Mouse (Mus musculus) forebrain, embryonic 12.5 days (tissue): ENCODE measurements around the gene Sulf2. TPM values are rescaled to one million over a fixed set of nuclear protein-coding genes. Genes with fewer than 3 reads are reported as not detected.

Source experiments
- ATAC-seq: fragments of 200-750 bp; cut with Nextera tagmentation; 2 replicates; pipeline ENCODE4 v1.8.0; 2017; ENCODE audit warnings: moderate TSS enrichment; ENCODE audit not compliant: low FRiP score
- H3K27ac ChIP-seq: fragments of 300-500 bp; sonication (generic); 2 replicates; pipeline ENCODE4 v1.5.1; 2016; ENCODE audit warnings: mild to moderate bottlenecking
- H3K27me3 ChIP-seq: fragments of 300-500 bp; sonication (generic); 2 replicates; pipeline ENCODE4 v1.6.1; 2016; ENCODE audit warnings: mild to moderate bottlenecking
- H3K36me3 ChIP-seq: fragments of 300-500 bp; sonication (generic); replicated peaks from 2 replicates; pipeline ENCODE4 v1.6.1; 2016; ENCODE audit warnings: mild to moderate bottlenecking
- H3K4me1 ChIP-seq: fragments of 300-500 bp; sonication (generic); 2 replicates; pipeline ENCODE4 v1.6.1; 2016
- H3K4me2 ChIP-seq: fragments of 300-500 bp; sonication (generic); 2 replicates; pipeline ENCODE4 v1.6.1; 2016; ENCODE audit warnings: mild to moderate bottlenecking, moderate library complexity
- H3K4me3 ChIP-seq: fragments of 300-500 bp; sonication (generic); replicated peaks from 2 replicates; pipeline ENCODE4 v1.5.1; 2016; ENCODE audit warnings: mild to moderate bottlenecking
- H3K9ac ChIP-seq: fragments of 300-500 bp; sonication (generic); 2 replicates; pipeline ENCODE4 v1.6.1; 2016; ENCODE audit warnings: mild to moderate bottlenecking
- H3K9me3 ChIP-seq: fragments of 300-500 bp; sonication (generic); 2 replicates; pipeline ENCODE4 v1.6.1; 2016
- WGBS: fragments of 180-500 bp; shearing (Covaris S2); methylation state at CpG from one replicate; pipeline ENCODE4 v1.1.7; 2016; 5-methylcytosine and 5-hydroxymethylcytosine counted together
- polyA plus RNA-seq: library from polyadenylated mRNA; unstranded; fragments of >200 nt; fragmentation: Nextera tagmentation; extraction: Ambion mirVana; gene quantifications from 2 replicates; pipeline ENCODE4 v1.2.1, GENCODE M21; 2016

Gene Sulf2
- polyA plus RNA-seq, 1 experiment from 2014 or later = 77.9 TPM

- H3K4me1 ChIP-seq = peaks cover 61% of the 10 kb centered on the region
- peak overlapping the region; percentile 96 for H3K4me2 ChIP-seq
- H3K27ac ChIP-seq = peak overlapping the region; percentile 88
- peak overlapping the region; percentile 86 for H3K9ac ChIP-seq
- ATAC-seq = peak; percentile 59
- H3K27me3 ChIP-seq = peaks cover 48% of the 10 kb centered on the region
- under 1% methylated on average over 88 of the region's 95 CpGs for WGBS
- no peaks in the 10 kb centered on the region for H3K36me3 ChIP-seq
- peak overlapping the region; percentile 77 for H3K4me3 ChIP-seq
- H3K9me3 ChIP-seq = peaks cover 4% of the 10 kb centered on the region; the same call in 1 of the 2 replicates
Measured at GRCm38 (mm10) chr2:166154749-166155453, 562 bp downstream of the Sulf2 start.

DNA sequence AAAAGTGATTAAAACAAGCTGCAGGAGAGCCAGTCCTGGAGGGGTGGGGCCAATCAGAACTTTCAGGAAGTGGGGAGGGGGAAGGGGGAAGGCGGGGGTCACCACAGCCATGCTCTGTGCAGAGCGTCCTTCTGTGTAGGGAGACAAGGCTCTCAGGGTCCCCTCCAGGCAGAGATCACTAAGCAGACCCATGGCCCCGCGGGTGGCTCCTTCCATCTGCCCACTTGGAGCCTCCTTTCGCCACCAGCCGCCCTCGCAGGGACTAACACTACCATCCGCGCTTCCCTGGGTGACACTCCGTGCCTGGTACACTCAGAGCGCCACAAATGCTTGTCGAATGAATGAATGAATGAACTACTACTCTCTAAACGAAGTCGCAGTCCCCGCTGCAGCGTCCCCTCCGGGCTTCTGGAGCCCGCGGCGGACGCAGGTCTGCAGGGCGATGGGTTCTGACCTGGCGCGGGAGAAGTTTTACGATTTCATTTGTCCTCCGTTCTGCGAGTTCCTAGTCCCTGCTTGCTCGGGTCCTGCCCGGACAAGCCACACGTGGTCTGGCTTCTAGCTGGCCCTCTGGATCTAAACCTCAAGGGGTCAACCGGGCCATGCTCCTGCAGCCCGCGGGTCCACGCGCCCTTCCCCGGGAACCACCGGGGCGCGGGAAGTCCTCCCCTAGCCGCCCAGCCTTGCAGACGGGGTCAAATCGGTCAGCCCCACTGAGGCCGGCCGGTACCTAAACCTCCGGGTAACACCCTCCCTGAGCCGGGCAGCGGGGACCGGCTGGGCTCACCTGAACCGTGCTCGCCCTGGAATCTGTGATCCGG, 1.4 kb downstream of the Sulf2 start:
- peak; percentile 21 for ATAC-seq
- under 1% methylated on average over 51 of the region's 51 CpGs for WGBS
- Histone ChIP-seq H3K9ac (peak overlapping the region; percentile 86), H3K36me3 (no peaks in the 10 kb centered on the region), H3K27ac (peak overlapping the region; percentile 88), H3K27me3 (peaks cover 48% of the 10 kb centered on the region), H3K9me3 (no peaks in the 10 kb centered on the region), H3K4me2 (peak overlapping the region; percentile 96), H3K4me1 (peaks cover 69% of the 10 kb centered on the region), H3K4me3 (peak overlapping the region; percentile 77)

GRCm38 (mm10) chr2:166153399-166153793, 2.1 kb downstream of the Sulf2 start:
- peak overlapping the region; percentile 96 for H3K4me2 ChIP-seq
- H3K4me1 ChIP-seq = peaks cover 72% of the 10 kb centered on the region
- H3K27me3 ChIP-seq = peaks cover 48% of the 10 kb centered on the region
- H3K27ac ChIP-seq = no peak overlapping the region
- whole genome bisulfite sequencing = 29% methylated on average over 3 of the region's 3 CpGs
- peak overlapping the region; percentile 86; the same call in 1 of the 2 replicates for H3K9ac ChIP-seq
- ATAC-seq = no peak
- H3K4me3 ChIP-seq = peak overlapping the region; percentile 77
- H3K9me3 ChIP-seq = no peaks in the 10 kb centered on the region
- H3K36me3 ChIP-seq = no peaks in the 10 kb centered on the region

DNA sequence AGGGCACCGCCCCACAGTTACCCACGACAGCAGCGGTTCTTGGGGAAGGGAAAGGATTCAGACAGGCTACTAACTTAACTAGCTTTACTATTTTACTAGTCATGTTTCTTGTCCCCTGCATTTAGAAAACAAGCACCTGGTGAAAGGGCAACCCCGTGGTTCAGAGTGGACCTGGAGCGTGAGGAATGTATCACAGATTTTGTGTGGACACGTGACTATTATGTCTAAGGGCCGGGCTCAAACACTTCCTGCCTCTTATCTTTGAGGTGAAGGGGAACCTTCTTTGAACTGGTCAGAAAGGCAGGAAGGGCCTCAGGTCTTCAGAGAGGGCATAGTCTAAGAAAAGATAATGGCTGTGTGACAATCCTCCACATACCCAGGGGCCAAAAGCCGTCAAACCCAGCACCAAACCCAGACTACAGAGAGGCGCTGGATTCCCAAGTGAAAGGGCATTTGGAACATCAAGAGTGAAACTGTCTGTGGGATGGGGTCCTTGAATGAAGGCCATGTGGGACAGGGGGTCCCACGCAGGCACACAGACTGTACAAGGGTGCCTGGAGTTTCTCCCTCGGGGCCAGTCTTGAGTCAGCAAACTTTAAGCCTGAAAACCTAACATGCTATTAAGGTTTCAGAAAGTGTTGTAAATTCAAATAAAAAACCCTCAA, 2.6 kb downstream of the Sulf2 start:
- Histone ChIP-seq H3K27me3 (peaks cover 49% of the 10 kb centered on the region), H3K36me3 (no peaks in the 10 kb centered on the region), H3K4me2 (peak overlapping the region; percentile 96), H3K27ac (no peak overlapping the region), H3K9ac (no peak overlapping the region), H3K4me3 (peak overlapping the region; percentile 77; the same call in 1 of the 2 replicates), H3K4me1 (peaks cover 77% of the 10 kb centered on the region), H3K9me3 (no peaks in the 10 kb centered on the region)
- 63% methylated on average over 11 of the region's 11 CpGs for WGBS
- no peak for ATAC-seq

- peaks cover 39% of the 10 kb centered on the region for H3K27me3 ChIP-seq
- H3K36me3 ChIP-seq = no peaks in the 10 kb centered on the region
- no peak overlapping the region for H3K4me3 ChIP-seq
- peak overlapping the region; percentile 96 for H3K4me2 ChIP-seq
- no peaks in the 10 kb centered on the region for H3K9me3 ChIP-seq
- ATAC-seq = peak; percentile 39; the same call in 1 of the 2 replicates
- no peak overlapping the region; the same call in 1 of the 2 replicates for H3K9ac ChIP-seq
- 42% methylated on average over 19 of the region's 19 CpGs for WGBS
- peaks cover 79% of the 10 kb centered on the region for H3K4me1 ChIP-seq
- H3K27ac ChIP-seq = peak overlapping the region; percentile 73
Measured at GRCm38 (mm10) chr2:166151510-166152473, 3.7 kb downstream of the Sulf2 start.

GRCm38 (mm10) chr2:166150584-166150983, 4.9 kb downstream of the Sulf2 start:
- ATAC-seq = no peak
- no peak overlapping the region for H3K27ac ChIP-seq
- no peaks in the 10 kb centered on the region for H3K9me3 ChIP-seq
- no peak overlapping the region for H3K4me2 ChIP-seq
- H3K27me3 ChIP-seq = peaks cover 29% of the 10 kb centered on the region
- H3K36me3 ChIP-seq = no peaks in the 10 kb centered on the region
- H3K9ac ChIP-seq = no peak overlapping the region
- 92% methylated on average over 5 of the region's 5 CpGs for WGBS
- peaks cover 71% of the 10 kb centered on the region for H3K4me1 ChIP-seq
- no peak overlapping the region for H3K4me3 ChIP-seq

DNA sequence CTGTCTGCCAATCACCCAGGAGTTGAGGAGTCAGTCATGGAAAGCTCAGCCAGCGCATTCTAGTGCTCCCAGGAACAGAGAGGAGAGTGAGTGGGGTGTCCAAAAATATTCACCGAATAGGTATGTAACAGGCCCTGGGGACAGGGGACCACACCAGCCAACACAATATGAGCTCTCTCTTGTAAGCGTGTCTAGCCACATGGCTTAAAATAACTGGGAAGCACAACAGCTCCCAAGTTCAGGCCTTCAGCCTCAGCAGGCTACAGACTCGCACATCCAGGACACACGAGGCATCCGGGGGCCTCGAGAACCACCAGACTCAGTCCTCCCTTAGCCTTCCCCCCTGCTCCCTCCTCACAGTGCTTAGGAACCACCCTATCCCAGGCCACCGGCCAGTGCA, 6.0 kb downstream of the Sulf2 start:
- 79% methylated on average over 8 of the region's 8 CpGs for WGBS
- H3K9ac ChIP-seq = no peak overlapping the region
- no peak overlapping the region for H3K27ac ChIP-seq
- peaks cover 74% of the 10 kb centered on the region for H3K4me1 ChIP-seq
- H3K4me2 ChIP-seq = no peak overlapping the region
- H3K36me3 ChIP-seq = no peaks in the 10 kb centered on the region
- H3K27me3 ChIP-seq = peaks cover 31% of the 10 kb centered on the region
- no peak overlapping the region for H3K4me3 ChIP-seq
- H3K9me3 ChIP-seq = no peaks in the 10 kb centered on the region
- ATAC-seq = no peak

DNA sequence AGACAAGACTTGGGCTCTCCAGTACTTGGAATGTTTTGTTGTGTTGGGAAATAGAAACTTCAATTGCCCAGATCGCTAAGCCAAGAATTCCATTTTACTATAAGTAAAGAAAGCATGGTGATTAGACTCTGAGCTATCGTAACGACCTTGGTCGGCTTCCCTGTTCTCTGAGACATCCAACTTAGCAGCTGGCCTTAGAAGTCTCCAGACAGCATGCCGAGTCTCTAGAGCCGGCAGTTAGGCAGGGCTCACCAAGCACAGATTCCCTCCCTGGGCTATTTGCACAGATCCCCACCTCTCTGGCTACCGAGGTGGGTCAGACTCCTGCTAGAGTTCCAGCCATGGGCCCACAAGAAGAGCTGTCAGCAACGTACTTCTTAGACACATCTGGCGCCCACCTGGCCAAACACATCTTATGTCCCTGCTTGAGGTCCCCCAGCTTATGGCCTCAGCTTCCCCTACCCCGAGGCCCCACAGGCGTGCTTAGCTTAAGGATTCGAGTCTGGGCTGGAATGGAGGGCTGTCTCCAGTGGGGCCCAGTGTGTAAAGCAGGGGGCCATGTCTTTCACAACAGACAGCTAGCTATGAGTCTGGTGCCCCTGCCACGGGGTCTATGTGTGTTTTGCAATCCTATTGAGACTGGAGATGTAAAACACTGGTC, 6.7 kb downstream of the Sulf2 start:
- H3K9me3 ChIP-seq = no peaks in the 10 kb centered on the region
- no peak overlapping the region for H3K4me3 ChIP-seq
- no peak overlapping the region for H3K9ac ChIP-seq
- no peak overlapping the region for H3K27ac ChIP-seq
- peaks cover 28% of the 10 kb centered on the region for H3K27me3 ChIP-seq
- 55% methylated on average over 13 of the region's 13 CpGs for WGBS
- ATAC-seq = no peak
- peaks cover 74% of the 10 kb centered on the region for H3K4me1 ChIP-seq
- no peaks in the 10 kb centered on the region for H3K36me3 ChIP-seq
- H3K4me2 ChIP-seq = no peak overlapping the region

- no peak overlapping the region for H3K4me2 ChIP-seq
- H3K9me3 ChIP-seq = no peaks in the 10 kb centered on the region
- H3K9ac ChIP-seq = no peak overlapping the region
- WGBS = 84% methylated on average over 10 of the region's 10 CpGs
- no peak overlapping the region for H3K27ac ChIP-seq
- H3K4me3 ChIP-seq = no peak overlapping the region
- H3K4me1 ChIP-seq = peaks cover 71% of the 10 kb centered on the region
- no peaks in the 10 kb centered on the region for H3K36me3 ChIP-seq
- ATAC-seq = no peak
- peaks cover 22% of the 10 kb centered on the region for H3K27me3 ChIP-seq
Measured at GRCm38 (mm10) chr2:166147930-166148651, 7.4 kb downstream of the Sulf2 start.

GRCm38 (mm10) chr2:166146446-166146845, 9.0 kb downstream of the Sulf2 start:
- Histone ChIP-seq H3K27ac (no peak overlapping the region), H3K4me3 (no peak overlapping the region), H3K9me3 (no peaks in the 10 kb centered on the region), H3K36me3 (no peaks in the 10 kb centered on the region), H3K4me1 (peaks cover 67% of the 10 kb centered on the region), H3K27me3 (peaks cover 16% of the 10 kb centered on the region; the same call in 1 of the 2 replicates), H3K9ac (no peak overlapping the region), H3K4me2 (no peak overlapping the region)
- ATAC-seq = no peak
- 93% methylated on average over 7 of the region's 7 CpGs for WGBS
